In the genomic region with DNA sequence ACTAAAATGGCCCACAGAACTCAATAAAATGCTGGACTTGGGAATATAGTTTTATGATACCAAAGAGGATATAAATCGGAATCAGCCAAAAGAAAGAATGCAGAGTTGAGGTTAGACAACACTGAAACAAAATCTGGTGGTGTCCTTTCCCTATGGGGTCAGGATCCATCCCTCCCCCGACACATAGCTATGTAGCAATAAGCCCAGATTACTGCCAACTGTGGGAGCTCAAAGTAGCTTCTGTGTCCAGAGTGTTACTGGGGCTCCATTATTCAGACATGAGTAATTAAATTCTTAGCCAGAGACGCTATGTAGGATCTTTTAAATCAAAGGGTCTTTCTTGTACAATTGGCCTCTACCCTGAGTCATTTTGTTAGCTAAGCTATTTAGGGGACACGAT, we compare ENCODE assay signal across 21 mouse cellular contexts.
"Had no signal": no experiment of that assay in that cellular context is flagged by ENCODE, and none has a peak within 500 bp of the region (broad histone marks: within the 10 kb centered on the region; RNA-seq: fewer than 3 reads in every experiment).

No protein-coding gene starts in this region.

- H3K36me3 ChIP-seq: limb, embryonic 10.5 days; limb, embryonic 13.5 days; liver, embryonic 12.5 days; liver, embryonic 15.5 days; lung, embryonic 15.5 days; midbrain, embryonic 10.5 days; midbrain, embryonic 13.5 days; neural tube, embryonic 13.5 days; stomach, embryonic 15.5 days had no signal

- H3K4me1 ChIP-seq: limb, embryonic 10.5 days; liver, embryonic 12.5 days; liver, embryonic 15.5 days; lung, embryonic 15.5 days; megakaryocyte, embryonic 14.5 days; midbrain, embryonic 13.5 days; stomach, embryonic 15.5 days had no signal

- H3K27ac ChIP-seq: limb, embryonic 10.5 days; limb, embryonic 13.5 days; liver, embryonic 12.5 days; liver, embryonic 15.5 days; lung, embryonic 15.5 days; midbrain, embryonic 10.5 days; midbrain, embryonic 13.5 days; neural tube, embryonic 13.5 days; stomach, embryonic 15.5 days had no signal

- ATAC-seq: liver, embryonic 12.5 days; midbrain, embryonic 13.5 days; midbrain, embryonic 16.5 days had no signal

- H3K9ac ChIP-seq: limb, embryonic 13.5 days; liver, embryonic 12.5 days; liver, embryonic 15.5 days; lung, embryonic 15.5 days; midbrain, embryonic 13.5 days; neural tube, embryonic 13.5 days; stomach, embryonic 15.5 days had no signal

- H3K4me2 ChIP-seq: limb, embryonic 13.5 days; liver, embryonic 12.5 days; liver, embryonic 15.5 days; lung, embryonic 15.5 days; midbrain, embryonic 13.5 days; neural tube, embryonic 13.5 days; stomach, embryonic 15.5 days had no signal

- DNase-seq: kidney, postnatal 10 days; liver; lung, adult 18-20 months; lung, postnatal 10 days; lung, postnatal 36 days; retina, postnatal 1 day; right cerebral cortex, postnatal 25 days; spleen, adult 18-20 months; thymus, postnatal 36 days had no signal

- H3K4me3 ChIP-seq: limb, embryonic 10.5 days; limb, embryonic 13.5 days; liver, embryonic 12.5 days; liver, embryonic 15.5 days; lung, embryonic 15.5 days; megakaryocyte, embryonic 14.5 days; midbrain, embryonic 10.5 days; midbrain, embryonic 13.5 days; myocyte; neural tube, embryonic 13.5 days; stomach, embryonic 15.5 days had no signal

- H3K27me3 ChIP-seq: limb, embryonic 13.5 days; liver, embryonic 12.5 days; liver, embryonic 15.5 days; lung, embryonic 15.5 days; megakaryocyte, embryonic 14.5 days; midbrain, embryonic 13.5 days; neural tube, embryonic 13.5 days; stomach, embryonic 15.5 days had no signal

- H3K9me3 ChIP-seq: limb, embryonic 10.5 days; limb, embryonic 13.5 days; liver, embryonic 12.5 days; liver, embryonic 15.5 days; lung, embryonic 15.5 days; midbrain, embryonic 10.5 days; midbrain, embryonic 13.5 days; neural tube, embryonic 13.5 days; stomach, embryonic 15.5 days had no signal
